Mouse (Mus musculus) heart, postnatal 25 days (tissue): Measurements from ENCODE around the gene Dnaic1. TPM values are rescaled to one million over a fixed set of nuclear protein-coding genes. Genes with fewer than 3 reads are reported as not detected.

Experiments used
- DNase-seq: peaks from one replicate; pipeline ENCODE4 v3.0.0; 2022; ENCODE audit warnings: low spot score
- intact Hi-C: fragments of 180-260 bp; cut with DNase I; formaldehyde crosslinking; loops from one replicate; pipeline ENCODE4 v1.15.1; 2025
- total RNA-seq, 2 experiments: library from RNA; stranded (reverse); gene quantifications; 2 replicates each; pipeline ENCODE4 v1.2.3; 2021

Dnaic1 gene
- total RNA-seq, 2 experiments from 2014 or later, result 1.8 to 2.7 TPM

DNA sequence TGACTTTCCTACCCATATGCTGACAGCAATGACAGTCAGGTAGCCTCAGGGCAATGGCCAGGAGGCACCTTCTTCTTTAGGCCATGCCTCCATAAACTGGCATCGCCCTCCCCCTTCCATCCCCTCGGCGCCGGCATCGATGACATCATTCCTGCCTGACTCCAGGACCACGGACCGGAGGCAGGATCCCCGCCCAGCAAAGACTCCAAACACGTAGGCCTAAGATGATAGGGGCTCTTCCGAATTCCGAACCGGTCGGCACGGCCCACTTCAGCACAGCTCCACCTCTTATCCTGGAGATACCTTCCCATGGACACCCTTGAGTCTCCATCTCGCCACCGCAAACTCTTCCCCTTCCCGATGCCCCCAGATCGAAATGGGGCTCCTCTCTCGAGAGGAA, 1.3 kb upstream of the Dnaic1 start:
- peak; percentile 33 for DNase-seq
- intact Hi-C loops, result loop anchor here (2.0 kb wide), 1 partner anchor 13 kb away; no protein-coding TSS in a partner anchor

GRCm38 (mm10) chr4:41568682-41569410, 729 bp upstream of the Dnaic1 start:
- DNase-seq, result no peak
- intact Hi-C loops, result loop anchor here (2.0 kb wide), 1 partner anchor 14 kb away; no protein-coding TSS in a partner anchor

DNA sequence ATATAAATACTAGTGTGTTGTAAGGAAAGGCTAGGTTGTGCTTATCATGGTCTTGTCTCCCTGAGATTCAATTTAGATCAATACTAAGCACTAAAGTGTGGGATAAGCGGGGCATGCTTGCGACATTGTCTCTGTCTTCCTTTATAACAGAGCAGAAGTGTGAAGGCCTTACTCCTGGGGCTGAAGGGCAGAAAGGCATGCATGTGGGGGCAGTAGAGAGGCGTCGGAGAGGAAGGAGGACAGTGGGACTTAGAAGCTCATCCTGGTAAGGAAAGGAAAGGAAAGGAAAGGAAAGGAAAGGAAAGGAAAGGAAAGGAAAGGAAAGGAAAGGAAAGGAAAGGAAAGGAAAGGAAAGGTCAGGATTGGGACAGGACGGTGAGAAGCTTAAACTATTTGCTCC, 1.9 kb downstream of the Dnaic1 start:
- intact Hi-C loops, result no loop called here
- DNase-seq, result no peak

GRCm38 (mm10) chr4:41573492-41573891, 3.9 kb downstream of the Dnaic1 start:
- intact Hi-C loops, result no loop called here
- DNase-seq, result no peak

- intact Hi-C loops, result no loop called here
- no peak for DNase-seq
These were observed 6.3 kb downstream of the Dnaic1 start for GRCm38 (mm10) chr4:41575914-41576313.

DNA sequence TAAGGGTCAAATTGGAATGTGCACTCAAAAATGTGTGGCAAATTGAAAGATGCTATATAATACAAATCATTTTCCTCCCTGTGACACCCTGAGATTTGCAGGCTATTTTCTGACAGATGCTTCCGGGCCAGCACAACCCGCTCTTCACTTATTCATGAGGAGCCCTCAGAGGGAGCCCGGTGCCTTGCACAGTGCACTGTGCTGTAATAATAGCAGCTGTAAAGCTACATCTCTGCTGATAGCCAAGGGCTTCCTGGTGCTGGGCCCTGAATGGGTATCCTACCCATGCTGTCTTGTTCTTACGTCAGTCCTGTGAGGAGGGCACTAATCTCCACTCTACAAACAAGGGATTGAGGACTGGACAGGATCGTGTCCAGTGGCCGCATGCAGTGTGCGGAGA, 13.8 kb downstream of the Dnaic1 start:
- intact Hi-C loops, result no loop called here
- DNase-seq, result no peak

DNA sequence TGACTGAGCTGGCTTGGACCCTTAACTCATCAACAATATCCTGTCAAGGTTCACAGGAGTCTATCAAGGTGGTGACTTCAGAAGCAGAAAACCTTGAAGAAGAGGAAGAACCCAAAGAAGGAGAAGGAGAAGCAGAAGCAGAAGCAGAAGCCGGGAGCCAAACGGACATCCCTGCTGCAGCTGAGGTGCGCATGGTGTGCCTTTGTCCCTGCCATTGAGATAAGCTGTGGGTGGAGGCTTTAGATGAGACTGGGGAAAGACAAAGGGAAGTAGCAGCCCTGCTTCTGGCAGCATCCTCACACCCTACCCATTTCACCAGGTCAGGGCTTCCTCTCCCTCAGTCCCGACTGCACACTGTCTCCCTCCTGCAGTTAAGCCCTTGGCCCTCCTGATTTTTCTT, 33.2 kb downstream of the Dnaic1 start:
- intact Hi-C loops, result no loop called here

GRCm38 (mm10) chr4:41604476-41605396, 35.2 kb downstream of the Dnaic1 start:
- DNase-seq, result no peak
- intact Hi-C loops, result no loop called here

More for the DNA sequence above, 33.2 kb downstream of the Dnaic1 start:
- no peak for DNase-seq

- DNase-seq, result no peak
- intact Hi-C loops, result no loop called here
These were observed 37.2 kb downstream of the Dnaic1 start for GRCm38 (mm10) chr4:41606784-41607183.

DNA sequence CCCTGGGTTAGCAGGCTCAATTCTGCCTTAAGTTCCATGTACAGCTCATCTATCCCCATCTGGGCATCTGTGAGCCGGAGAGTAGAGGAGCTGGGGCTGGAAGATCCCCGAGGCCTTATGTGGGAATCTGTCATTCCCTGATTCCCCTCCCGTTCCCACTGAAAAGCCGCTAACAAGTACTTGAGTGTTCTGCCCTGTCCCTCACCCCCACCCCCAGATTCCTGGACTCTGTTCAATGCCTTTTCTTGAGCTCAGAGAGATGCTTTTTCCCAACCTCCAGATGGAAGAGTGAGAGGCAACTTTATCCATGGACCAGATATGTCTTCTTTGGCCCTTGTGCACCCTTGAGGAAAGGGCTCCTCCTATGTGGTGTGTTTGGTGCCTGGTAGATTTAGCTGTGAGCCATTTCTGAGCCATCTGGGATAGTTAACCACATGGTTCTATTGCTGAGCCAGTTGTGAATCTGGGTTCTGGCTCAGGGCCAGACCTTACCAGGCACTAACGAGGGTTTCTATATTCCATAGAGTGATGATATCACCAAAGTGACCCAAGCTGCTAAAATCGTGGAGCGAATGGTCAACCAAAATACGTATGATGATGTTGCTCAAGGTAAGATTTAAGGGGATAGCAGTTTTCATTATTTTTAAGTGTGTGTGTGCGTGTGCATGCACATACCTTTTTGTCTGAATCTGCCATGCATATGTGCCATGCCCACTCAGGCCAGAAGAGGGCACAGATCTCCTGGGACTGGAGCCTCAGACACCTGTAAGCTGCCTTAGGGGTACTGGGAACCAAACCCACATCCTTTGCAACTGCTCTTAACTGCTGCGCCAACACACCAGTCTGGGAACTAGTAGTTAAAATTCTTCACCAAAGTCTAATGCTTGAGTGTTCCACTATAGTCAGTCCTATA, 40.4 kb downstream of the Dnaic1 start:
- no peak for DNase-seq
- intact Hi-C loops, result no loop called here

DNA sequence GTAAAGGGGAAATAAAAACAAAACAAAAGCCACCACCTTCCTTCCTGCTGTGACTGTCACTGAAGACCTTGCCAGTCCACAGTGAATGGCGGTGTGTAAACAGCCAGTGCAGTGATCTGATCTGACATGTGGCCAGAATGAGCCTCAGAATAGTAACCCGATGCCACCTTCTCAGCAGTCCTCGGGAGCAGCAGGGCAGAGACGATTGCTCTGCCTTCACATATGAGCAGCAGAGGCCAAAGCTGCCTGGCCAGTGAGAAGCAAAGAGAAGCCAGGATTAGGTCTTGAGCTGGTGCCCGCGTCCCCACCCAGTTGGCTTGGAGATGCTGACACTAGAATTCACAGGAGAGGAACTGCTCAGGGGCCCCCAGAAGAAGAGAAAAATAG, 41.0 kb downstream of the Dnaic1 start:
- DNase-seq, result no peak
- intact Hi-C loops, result no loop called here

GRCm38 (mm10) chr4:41612166-41612565, 42.6 kb downstream of the Dnaic1 start:
- no peak for DNase-seq
- intact Hi-C loops, result no loop called here

GRCm38 (mm10) chr4:41614156-41614555, 44.6 kb downstream of the Dnaic1 start:
- intact Hi-C loops, result loop anchor here (1.0 to 2.0 kb wide), 5 partner anchors 39 to 146 kb away; no protein-coding TSS in a partner anchor
- DNase-seq, result peak; percentile 39

GRCm38 (mm10) chr4:41615661-41616599, 46.4 kb downstream of the Dnaic1 start:
- intact Hi-C loops, result loop anchor here (2.0 kb wide), 3 partner anchors 37 to 93 kb away; no protein-coding TSS in a partner anchor
- DNase-seq, result no peak

DNA sequence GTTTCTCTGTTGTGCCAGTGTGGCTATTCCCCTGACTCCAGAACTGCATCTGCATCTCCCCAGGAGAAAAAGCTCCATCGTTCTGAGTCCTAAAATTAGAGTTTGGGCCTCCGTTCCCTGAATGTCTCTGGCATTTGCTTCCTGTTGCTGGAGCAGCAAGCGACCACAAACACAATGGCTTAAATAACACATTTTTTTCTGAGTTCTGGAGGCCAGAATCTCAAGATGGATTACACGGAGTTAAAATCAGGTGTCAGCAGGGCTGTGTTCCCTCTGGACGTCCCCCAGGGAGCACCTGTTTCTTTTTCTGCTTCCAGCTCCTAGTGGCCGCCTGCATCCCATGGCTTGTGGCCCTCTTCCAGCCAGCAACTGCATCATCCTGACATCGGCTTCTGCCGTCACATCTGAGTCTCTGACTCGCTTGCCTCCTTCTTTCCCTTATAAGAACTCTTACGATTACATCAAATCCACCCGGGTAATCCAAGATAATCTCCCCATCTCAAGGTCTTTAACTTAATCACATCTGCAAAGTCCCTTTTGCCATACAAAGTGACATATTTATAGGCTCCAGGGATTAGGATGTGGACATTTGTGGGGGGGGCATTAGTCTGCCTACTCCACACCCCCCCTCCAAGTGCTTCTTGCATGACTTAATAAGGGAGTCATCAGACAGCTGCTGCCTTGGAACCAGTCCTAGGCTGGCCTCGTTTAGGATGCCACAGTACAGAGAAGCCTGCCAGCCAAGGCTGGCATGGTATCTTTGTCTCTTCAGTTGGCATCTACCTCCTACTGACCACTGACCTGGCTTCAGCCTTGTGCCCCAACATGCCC, 49.6 kb downstream of the Dnaic1 start:
- intact Hi-C loops, result no loop called here

DNA sequence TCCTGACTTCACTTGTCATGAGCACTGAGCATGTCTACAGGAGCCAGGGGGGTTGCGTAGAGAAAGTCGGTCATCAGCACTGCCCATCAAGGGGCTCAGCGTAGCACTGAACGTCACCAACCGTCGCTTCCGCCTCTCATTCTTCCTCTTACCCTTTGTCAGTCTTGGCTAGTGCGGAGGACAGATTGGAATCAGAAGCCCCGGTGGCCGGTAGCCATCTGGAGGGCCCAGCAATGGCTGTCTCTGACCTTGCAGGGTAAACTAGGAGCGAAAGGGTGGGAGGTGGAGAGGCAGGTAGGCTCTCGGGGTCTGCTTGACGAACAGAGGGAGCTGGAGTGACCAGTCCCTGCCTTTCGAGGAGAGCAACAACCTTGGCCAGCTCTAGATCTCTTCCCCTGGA, 52.5 kb downstream of the Dnaic1 start:
- no peak for DNase-seq
- intact Hi-C loops, result no loop called here

More for the DNA sequence above, 49.6 kb downstream of the Dnaic1 start:
- DNase-seq, result no peak

DNA sequence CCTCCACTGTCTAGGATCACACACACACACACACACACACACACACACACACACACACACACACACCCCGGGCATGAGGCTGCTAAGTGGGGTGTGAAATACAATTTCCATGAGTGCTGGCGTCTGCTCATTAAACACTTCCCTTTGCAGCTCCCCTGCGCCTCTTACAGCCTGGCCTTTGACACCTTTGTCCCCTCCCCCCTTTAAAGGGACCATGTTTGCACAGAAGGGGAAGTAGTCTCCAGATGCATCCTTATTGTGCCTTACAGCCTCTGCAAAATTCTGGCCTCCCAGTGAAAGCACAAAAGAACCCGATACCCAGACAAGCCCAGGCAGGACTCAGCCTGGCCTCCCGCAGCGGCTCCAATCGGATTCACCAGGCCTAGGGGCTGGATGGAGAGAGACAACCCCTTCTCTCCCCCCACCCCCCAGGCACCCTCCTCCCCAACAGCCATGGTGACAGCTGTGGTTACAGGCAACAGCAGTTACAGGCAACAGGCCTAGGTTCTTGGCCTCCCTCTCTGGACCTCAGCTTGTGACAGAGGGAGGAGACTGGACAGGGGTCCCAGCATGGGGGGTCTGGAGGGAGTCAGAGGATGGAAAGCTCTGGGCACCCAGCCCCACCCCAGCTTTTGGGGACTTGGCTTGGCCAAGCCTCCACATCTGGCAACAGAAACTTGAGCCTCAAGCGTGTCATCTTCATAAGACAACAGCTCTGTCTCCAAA, 58.8 kb downstream of the Dnaic1 start:
- intact Hi-C loops, result no loop called here
- no peak for DNase-seq
